Comparison of ENCODE assay signal across 9 mouse cellular contexts in the genomic region with DNA sequence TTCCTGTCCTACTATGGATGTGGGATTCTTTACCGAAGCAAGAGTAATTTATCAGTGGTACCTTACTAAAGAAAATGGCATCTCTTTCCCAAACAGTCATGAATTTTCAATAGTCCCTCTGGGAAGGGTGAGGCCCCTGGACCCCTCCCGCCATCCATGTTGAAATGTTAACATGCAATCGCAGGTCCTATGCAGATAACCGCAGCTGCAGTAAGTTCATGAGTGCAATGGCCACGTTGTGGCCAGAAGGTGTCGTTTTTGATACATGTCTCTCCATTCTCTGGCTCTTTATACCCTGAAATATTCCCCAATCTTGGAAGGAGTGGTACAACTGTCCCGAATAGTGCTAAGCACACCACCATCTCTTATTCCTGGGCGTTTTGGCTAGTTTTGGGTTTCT. TPM values are rescaled to one million over a fixed set of nuclear protein-coding genes. Genes with fewer than 3 reads are reported as not detected.
DNase-seq lines count a peak whose midpoint lies in the region; ATAC-seq lines count a peak whose summit lies in the region.
"Had no signal": no experiment of that assay in that cellular context is flagged by ENCODE, and none has a peak within 500 bp of the region (broad histone marks: within the 10 kb centered on the region; RNA-seq: fewer than 3 reads in every experiment).

No protein-coding gene starts in this region.

- peaks cover 21% of the 10 kb centered on the region for H3K36me3 ChIP-seq in lung, embryonic 15.5 days
- peaks cover 24% of the 10 kb centered on the region for H3K36me3 ChIP-seq in intestine, embryonic 14.5 days (ENCODE audit: control insufficient read depth, insufficient read depth, low read length)
- peaks cover 23% of the 10 kb centered on the region for H3K36me3 ChIP-seq in midbrain, embryonic 14.5 days (ENCODE audit: control insufficient read depth, insufficient read depth, low read length)

- ATAC-seq in lung, embryonic 15.5 days (ENCODE audit: borderline replicate concordance, extremely low read depth, low FRiP score, low TSS enrichment), result no peak
- no peak for ATAC-seq in intestine, embryonic 14.5 days (replicated peaks; ENCODE audit: low FRiP score, low TSS enrichment, low read depth)
- ATAC-seq in midbrain, embryonic 14.5 days (ENCODE audit: low FRiP score, low TSS enrichment), result no peak

- no peaks in the 10 kb centered on the region for H3K9me3 ChIP-seq in lung, embryonic 15.5 days
- no peaks in the 10 kb centered on the region for H3K9me3 ChIP-seq in intestine, embryonic 14.5 days (ENCODE audit: control insufficient read depth, low read length)
- no peaks in the 10 kb centered on the region for H3K9me3 ChIP-seq in midbrain, embryonic 14.5 days (ENCODE audit: control insufficient read depth, low read length)

- DNase-seq in lung, adult 18-20 months, result no peak
- DNase-seq in embryo, embryonic 11 days, result peak; percentile 28
- DNase-seq in intestine, embryonic 14.5 days (ENCODE audit: low spot score), result no peak
- DNase-seq in midbrain, embryonic 14.5 days, result peak; percentile 27
- no peak for DNase-seq in left cerebral cortex, postnatal 14 days (ENCODE audit: low spot score in 2 of 2)
- DNase-seq in gastrocnemius, postnatal 14 days, result no peak
- DNase-seq in left cerebral cortex, postnatal 25 days (ENCODE audit: low spot score in 2 of 2), result no peak

- 48% methylated on average over 8 of the region's 8 CpGs for WGBS in lung, embryonic 15.5 days
- 53% methylated on average over 8 of the region's 8 CpGs for WGBS in intestine, embryonic 14.5 days
- WGBS in midbrain, embryonic 14.5 days, result 57% methylated on average over 8 of the region's 8 CpGs

- peaks cover 17% of the 10 kb centered on the region for H3K4me1 ChIP-seq in lung, embryonic 15.5 days
- peaks cover 13% of the 10 kb centered on the region for H3K4me1 ChIP-seq in intestine, embryonic 14.5 days (replicated peaks; ENCODE audit: control insufficient read depth, insufficient read depth, low read length)
- H3K4me1 ChIP-seq in midbrain, embryonic 14.5 days (ENCODE audit: control insufficient read depth, insufficient read depth, low read length), result peaks cover 19% of the 10 kb centered on the region

- H3K4me2 ChIP-seq in lung, embryonic 15.5 days, result peak overlapping the region; percentile 69
- H3K4me2 ChIP-seq in intestine, embryonic 14.5 days (ENCODE audit: low read length), result peak overlapping the region; percentile 84
- H3K4me2 ChIP-seq in midbrain, embryonic 14.5 days (ENCODE audit: low read length), result peak overlapping the region; percentile 60

- H3K4me3 ChIP-seq in lung, embryonic 15.5 days, result peak overlapping the region; percentile 80
- H3K4me3 ChIP-seq in intestine, embryonic 14.5 days (ENCODE audit: low read depth, low read length), result peak overlapping the region; percentile 75
- H3K4me3 ChIP-seq in midbrain, embryonic 14.5 days (replicated peaks; ENCODE audit: low read depth, low read length), result peak overlapping the region; percentile 75

- no peaks in the 10 kb centered on the region for H3K27me3 ChIP-seq in lung, embryonic 15.5 days
- H3K27me3 ChIP-seq in intestine, embryonic 14.5 days (replicated peaks; ENCODE audit: control insufficient read depth, insufficient read depth, low read length), result no peaks in the 10 kb centered on the region
- no peaks in the 10 kb centered on the region for H3K27me3 ChIP-seq in midbrain, embryonic 14.5 days (ENCODE audit: control insufficient read depth, insufficient read depth, low read length)

- intact Hi-C loops in left cerebral cortex, postnatal 14 days (cut with DNase I), result no loop called here
- intact Hi-C loops in gastrocnemius, postnatal 14 days (cut with DNase I; ENCODE audit: low total_unique reads), result no loop called here
- intact Hi-C loops in left cerebral cortex, postnatal 25 days (cut with DNase I), result loop anchor here (2.0 to 5.0 kb wide), 2 partner anchors 212 to 452 kb away; no protein-coding TSS in a partner anchor

- H3K9ac ChIP-seq in lung, embryonic 15.5 days, result no peak overlapping the region
- no peak overlapping the region for H3K9ac ChIP-seq in intestine, embryonic 14.5 days (ENCODE audit: low read length)
- no peak overlapping the region for H3K9ac ChIP-seq in midbrain, embryonic 14.5 days (replicated peaks; ENCODE audit: low read length)

- peak overlapping the region; percentile 99; the same call in 1 of the 2 replicates for H3K27ac ChIP-seq in lung, embryonic 15.5 days
- H3K27ac ChIP-seq in intestine, embryonic 14.5 days (ENCODE audit: low read depth), result no peak overlapping the region
- H3K27ac ChIP-seq in midbrain, embryonic 14.5 days (replicated peaks; ENCODE audit: low read depth, low read length), result peak overlapping the region; percentile 99; the same call in 1 of the 2 replicates

RNA-seq across cellular contexts. Expression of a gene that starts 0.8 kb away (rescaled TPM):
- 59.3 and 60.6 TPM in 2 replicates for polyA plus RNA-seq in lung, embryonic 15.5 days (2015; fragmentation: Nextera tagmentation; extraction: Ambion mirVana)
- polyA plus RNA-seq in intestine, embryonic 14.5 days (2014; fragmentation: Nextera tagmentation; extraction: Ambion mirVana), result 77.5 and 83.2 TPM in 2 replicates
- 144 and 145 TPM in 2 replicates for polyA plus RNA-seq in midbrain, embryonic 14.5 days (2014; fragmentation: Nextera tagmentation; extraction: Ambion mirVana)
- 10 to 100 TPM; 56.6 to 61.7 TPM for total RNA-seq in left cerebral cortex, postnatal 14 days (2021)
- 10 to 100 TPM; 16.9 to 18.5 TPM for total RNA-seq in gastrocnemius, postnatal 14 days (2021)
- 10 to 100 TPM; 53.5 to 56.4 TPM for total RNA-seq in left cerebral cortex, postnatal 25 days (2021)

RNA-seq across cellular contexts. Expression of a gene that starts 13.4 kb away (rescaled TPM):
- not detected in 2 replicates for polyA plus RNA-seq in lung, embryonic 15.5 days (2015; fragmentation: Nextera tagmentation; extraction: Ambion mirVana)
- polyA plus RNA-seq in intestine, embryonic 14.5 days (2014; fragmentation: Nextera tagmentation; extraction: Ambion mirVana), result not detected in 2 replicates
- polyA plus RNA-seq in midbrain, embryonic 14.5 days (2014; fragmentation: Nextera tagmentation; extraction: Ambion mirVana), result not detected in 2 replicates
- total RNA-seq in left cerebral cortex, postnatal 14 days (2021), result not detected
- total RNA-seq in gastrocnemius, postnatal 14 days (2021), result not detected
- total RNA-seq in left cerebral cortex, postnatal 25 days (2021), result not detected
- polyA plus RNA-seq: spleen, adult 2 months had no signal

RNA-seq across cellular contexts. Expression of a gene that starts 57.0 kb away (rescaled TPM):
- polyA plus RNA-seq in lung, embryonic 15.5 days (2015; fragmentation: Nextera tagmentation; extraction: Ambion mirVana), result 170 and 197 TPM in 2 replicates
- 60.9 and 69.7 TPM in 2 replicates for polyA plus RNA-seq in intestine, embryonic 14.5 days (2014; fragmentation: Nextera tagmentation; extraction: Ambion mirVana)
- polyA plus RNA-seq in midbrain, embryonic 14.5 days (2014; fragmentation: Nextera tagmentation; extraction: Ambion mirVana), result 5.0 and 31.6 TPM in 2 replicates
- 1 to 10 TPM; 7.2 to 8.3 TPM for total RNA-seq in left cerebral cortex, postnatal 14 days (2021)
- total RNA-seq in gastrocnemius, postnatal 14 days (2021), result 10 to 100 TPM; 30.0 to 32.8 TPM
- 10 to 100 TPM; 10.9 to 11.4 TPM for total RNA-seq in left cerebral cortex, postnatal 25 days (2021)

Comparison
In these comparisons a context has a peak if more than half of its experiments do, and no peak if none do; other contexts are left out.
1. DNase-seq: peak in embryo, embryonic 11 days (single experiment) and midbrain, embryonic 14.5 days (single experiment); none in lung, adult 18-20 months (0 of 2), intestine, embryonic 14.5 days (single experiment), left cerebral cortex, postnatal 14 days (0 of 2), gastrocnemius, postnatal 14 days (single experiment) and left cerebral cortex, postnatal 25 days (0 of 2).
2. Peak in every context shown above with its lines, with median percentiles within 50 percentile points of each other: H3K4me2 ChIP-seq and H3K4me3 ChIP-seq.